Mouse (Mus musculus): Measurements from ENCODE around the gene Cdc37. TPM values are rescaled to one million over a fixed set of nuclear protein-coding genes. Genes with fewer than 3 reads are reported as not detected.

The Cdc37 gene
- total RNA-seq (2021) = 100 to 1,000 TPM; 128 to 131 TPM
- long read RNA-seq, experiment 1, full-length matches to known transcripts = 238 of 267 reads
- long read RNA-seq, experiment 1, partial matches to known transcripts = 17 of 267 reads
- long read RNA-seq, experiment 1, other reads (novel, unspliced or antisense) = 12 of 267 reads
- long read RNA-seq, experiment 2, full-length matches to known transcripts = 167 of 200 reads
- long read RNA-seq, experiment 2, partial matches to known transcripts = 16 of 200 reads
- long read RNA-seq, experiment 2, other reads (novel, unspliced or antisense) = 17 of 200 reads

DNA sequence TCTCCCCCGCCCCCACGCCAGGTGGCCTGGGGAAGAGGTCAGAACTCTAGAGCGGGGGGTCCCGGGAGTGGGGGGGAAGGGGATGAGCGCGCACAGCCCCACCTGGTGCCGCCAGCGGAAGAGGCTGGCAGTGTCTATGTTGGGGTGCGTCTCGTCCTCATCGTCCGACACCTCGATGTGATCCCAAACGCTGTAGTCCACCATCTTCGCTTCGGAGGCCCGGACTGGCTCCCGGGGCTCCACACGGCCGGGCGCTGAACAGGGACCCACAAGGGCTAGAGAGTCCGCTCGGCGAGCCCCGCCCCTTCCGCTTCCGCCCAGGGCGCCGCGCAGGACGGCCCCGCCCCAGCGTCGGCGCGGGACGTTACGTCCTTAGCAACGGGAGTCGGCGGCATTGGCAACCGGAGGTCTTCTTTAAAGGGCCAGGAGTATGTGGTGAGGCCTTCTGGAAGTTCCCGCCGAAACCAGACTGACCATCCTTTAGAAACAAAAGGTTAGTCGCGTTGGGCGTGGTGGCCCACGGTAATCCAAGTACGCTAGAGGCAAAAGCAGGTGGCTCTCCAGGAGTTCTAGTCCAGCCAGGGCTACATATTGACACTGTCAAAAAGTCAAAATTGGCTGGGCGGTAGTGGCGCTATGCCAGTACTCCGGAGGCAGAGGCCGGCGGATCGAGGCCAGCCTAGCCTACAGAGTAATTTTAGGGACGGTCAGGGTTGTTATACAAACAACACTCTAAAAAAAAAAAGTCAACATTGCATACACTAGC lies at the start of gene Cdc37:
TSS of gene Cdc37 (minus strand) at position 329 of the 766 bp plus-strand sequence.
- intact Hi-C loops (cut with DNase I) = loop anchor here (5.0 kb wide), 1 partner anchor 72 kb away; no protein-coding TSS in a partner anchor
- peak; percentile 93 to 94 for DNase-seq (ENCODE audit: low spot score in 2 of 2)

DNA sequence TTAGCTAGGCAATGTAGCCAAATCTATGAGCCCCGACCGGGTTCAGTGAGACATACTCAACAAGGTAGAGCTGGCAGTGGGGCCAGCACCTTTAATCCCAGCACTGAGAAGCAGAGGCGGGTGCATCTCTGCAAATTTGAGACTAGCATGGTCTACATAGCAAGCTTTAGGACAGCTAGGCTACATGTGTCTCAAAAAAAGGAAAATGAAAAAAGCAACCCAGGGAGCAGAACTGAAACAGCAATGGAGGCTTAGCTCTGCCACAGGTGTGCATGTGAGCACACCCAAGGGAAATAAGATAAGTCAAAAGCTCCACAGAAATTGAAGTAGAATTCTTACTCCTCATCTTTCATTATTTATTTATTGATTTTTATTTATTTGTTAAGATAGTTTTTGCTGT lies 49.2 kb upstream of the Cdc37 start:
- intact Hi-C loops (cut with DNase I) = loop anchor here (5.0 kb wide), 1 partner anchor 37 kb away; no protein-coding TSS in a partner anchor
- no peak for DNase-seq (ENCODE audit: low spot score in 2 of 2)

DNA sequence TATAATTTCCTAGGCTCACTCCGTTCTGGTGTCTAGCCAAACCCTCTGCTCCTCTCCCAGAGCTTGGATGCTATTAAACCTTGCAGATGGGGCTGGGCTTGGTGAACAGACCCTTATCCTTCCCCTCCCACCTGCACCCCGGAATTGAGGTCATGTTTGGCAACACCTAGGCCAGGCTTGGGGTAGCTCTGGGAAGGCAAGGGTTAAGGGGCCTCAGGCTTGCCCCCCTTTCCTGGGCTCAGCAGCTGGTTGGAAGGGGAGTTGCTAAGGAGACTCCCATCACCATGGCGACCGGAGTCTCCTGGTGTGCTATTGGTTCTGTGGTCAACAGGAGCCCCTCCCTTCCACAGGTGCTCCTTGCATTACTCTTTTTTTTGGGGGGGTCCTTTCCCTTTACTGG lies 48.2 kb upstream of the Cdc37 start:
- intact Hi-C loops (cut with DNase I) = loop anchor here (5.0 kb wide), 1 partner anchor 36 kb away; no protein-coding TSS in a partner anchor

DNA sequence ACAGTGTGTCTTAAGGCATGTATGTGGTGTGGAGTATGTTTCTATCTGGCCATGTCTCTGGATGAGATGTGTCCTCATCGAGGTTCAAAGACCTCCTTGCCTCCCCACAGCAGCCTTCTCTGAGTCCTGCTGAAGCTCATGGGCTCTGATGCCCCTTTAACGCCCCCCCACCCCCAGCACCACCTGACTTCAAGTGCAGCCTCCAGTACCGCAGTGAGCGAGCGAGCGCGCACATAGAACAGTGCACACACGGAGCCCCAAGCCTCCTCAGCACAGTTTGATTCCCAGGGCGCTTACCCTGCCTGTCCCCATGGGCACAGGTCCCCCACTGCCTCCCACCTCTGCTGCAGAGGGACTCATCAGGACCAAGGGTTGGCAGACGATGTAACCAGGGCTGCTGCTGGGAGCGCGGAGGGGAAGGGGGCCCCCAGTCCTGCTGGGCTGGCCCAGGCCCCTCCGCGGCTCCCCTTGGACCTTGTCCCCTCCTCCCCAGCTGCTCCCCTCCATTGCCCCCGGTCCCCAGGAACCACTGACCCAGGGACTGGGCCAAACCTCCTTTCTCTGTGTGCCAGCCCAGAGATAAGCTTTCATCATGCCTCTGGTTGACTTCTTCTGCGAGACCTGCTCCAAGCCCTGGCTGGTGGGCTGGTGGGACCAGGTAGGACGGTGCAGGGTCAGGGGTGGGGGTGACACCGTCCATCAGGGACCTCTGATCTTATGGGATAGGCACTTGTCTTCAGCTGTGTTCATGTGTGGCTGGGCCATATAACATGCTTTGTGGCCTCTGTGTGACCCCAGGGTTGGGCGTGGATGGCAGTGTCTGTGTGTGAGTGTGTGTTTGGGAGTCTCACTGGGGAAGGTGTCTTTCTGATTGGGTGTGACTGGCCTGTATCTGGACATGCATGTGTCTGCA lies 47.0 kb upstream of the Cdc37 start:
- peak; percentile 74 to 78 for DNase-seq (ENCODE audit: low spot score in 2 of 2)
- intact Hi-C loops (cut with DNase I) = loop anchor here (5.0 kb wide), 1 partner anchor 34 kb away; no protein-coding TSS in a partner anchor

More for the DNA sequence above, 48.2 kb upstream of the Cdc37 start:
- peak; percentile 80 to 92 for DNase-seq (ENCODE audit: low spot score in 2 of 2)

- DNase-seq (ENCODE audit: low spot score in 2 of 2) = peak; percentile 56 to 75
Measured at GRCm38 (mm10) chr9:21195736-21196505, 46.1 kb upstream of the Cdc37 start.

DNA sequence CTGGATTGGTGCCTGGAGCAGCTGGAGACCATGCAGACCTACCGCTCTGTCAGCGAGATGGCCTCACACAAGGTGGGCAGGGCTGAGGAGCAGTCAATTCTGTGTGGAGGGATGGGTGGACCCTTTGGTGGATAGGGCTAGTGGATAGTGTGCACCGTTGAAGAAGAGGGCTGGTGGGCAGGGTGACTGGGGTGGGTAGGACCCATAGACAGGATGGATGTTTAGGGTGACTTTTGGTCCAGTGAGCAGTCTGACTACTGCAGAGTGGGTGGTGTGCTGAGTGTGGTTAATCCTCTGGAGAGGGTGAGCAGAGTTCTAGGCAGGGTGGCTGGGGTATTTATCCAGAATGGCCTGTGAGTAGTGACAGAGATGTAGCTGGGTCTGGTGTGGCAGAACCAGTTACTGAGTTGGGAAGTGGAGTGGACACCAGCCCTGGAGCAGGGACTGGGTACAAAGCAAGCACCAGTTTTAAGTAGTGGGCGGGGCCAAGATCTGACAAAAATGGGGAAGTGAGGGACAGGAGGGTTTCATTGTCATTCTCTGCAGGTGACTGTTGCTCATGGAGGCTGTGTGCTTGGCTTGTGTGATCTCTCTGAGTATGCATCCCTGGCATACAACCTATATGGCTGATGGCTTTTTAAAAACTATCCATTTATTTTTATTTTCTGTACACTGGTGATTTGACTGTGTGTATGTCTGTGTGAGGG lies 45.2 kb upstream of the Cdc37 start:
- intact Hi-C loops (cut with DNase I) = loop anchor here (5.0 kb wide), 1 partner anchor 33 kb away; no protein-coding TSS in a partner anchor
- no peak for DNase-seq (ENCODE audit: low spot score in 2 of 2)

More at GRCm38 (mm10) chr9:21195736-21196505, 46.1 kb upstream of the Cdc37 start:
- intact Hi-C loops (cut with DNase I) = loop anchor here (5.0 kb wide), 1 partner anchor 34 kb away; no protein-coding TSS in a partner anchor

GRCm38 (mm10) chr9:21193786-21194185 lies 44.0 kb upstream of the Cdc37 start:
- intact Hi-C loops (cut with DNase I) = no loop called here
- no peak for DNase-seq (ENCODE audit: low spot score in 2 of 2)

GRCm38 (mm10) chr9:21190670-21191069 lies 40.9 kb upstream of the Cdc37 start:
- intact Hi-C loops (cut with DNase I) = no loop called here
- no peak for DNase-seq (ENCODE audit: low spot score in 2 of 2)

- intact Hi-C loops (cut with DNase I) = no loop called here
- DNase-seq (ENCODE audit: low spot score in 2 of 2) = peak in 1 of 2 experiments; percentile 48
Measured at GRCm38 (mm10) chr9:21189905-21190304, 40.1 kb upstream of the Cdc37 start.

GRCm38 (mm10) chr9:21185436-21185835 lies 35.7 kb upstream of the Cdc37 start:
- intact Hi-C loops (cut with DNase I) = no loop called here
- DNase-seq (ENCODE audit: low spot score in 2 of 2) = no peak

DNA sequence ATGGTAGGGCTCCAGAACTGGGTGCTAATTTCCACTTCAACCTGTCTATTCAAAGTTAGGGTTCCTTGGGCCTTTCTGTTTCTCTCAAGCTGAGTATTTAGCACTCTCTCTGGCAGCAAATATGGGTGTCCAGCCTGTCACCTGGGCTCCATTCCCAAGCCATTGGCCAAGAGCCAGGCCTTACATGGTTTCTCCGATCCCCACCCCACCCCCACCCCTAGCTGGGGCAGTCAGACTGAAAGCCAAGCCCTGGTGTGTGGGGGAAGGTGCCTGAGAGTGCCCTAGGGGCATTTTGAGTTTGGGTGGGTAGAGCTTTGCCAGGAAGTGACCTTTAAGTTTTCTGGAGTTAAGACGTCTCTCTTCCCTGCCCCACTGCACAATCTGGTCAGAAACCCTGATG lies 35.0 kb upstream of the Cdc37 start:
- DNase-seq (ENCODE audit: low spot score in 2 of 2) = no peak
- intact Hi-C loops (cut with DNase I) = no loop called here

DNA sequence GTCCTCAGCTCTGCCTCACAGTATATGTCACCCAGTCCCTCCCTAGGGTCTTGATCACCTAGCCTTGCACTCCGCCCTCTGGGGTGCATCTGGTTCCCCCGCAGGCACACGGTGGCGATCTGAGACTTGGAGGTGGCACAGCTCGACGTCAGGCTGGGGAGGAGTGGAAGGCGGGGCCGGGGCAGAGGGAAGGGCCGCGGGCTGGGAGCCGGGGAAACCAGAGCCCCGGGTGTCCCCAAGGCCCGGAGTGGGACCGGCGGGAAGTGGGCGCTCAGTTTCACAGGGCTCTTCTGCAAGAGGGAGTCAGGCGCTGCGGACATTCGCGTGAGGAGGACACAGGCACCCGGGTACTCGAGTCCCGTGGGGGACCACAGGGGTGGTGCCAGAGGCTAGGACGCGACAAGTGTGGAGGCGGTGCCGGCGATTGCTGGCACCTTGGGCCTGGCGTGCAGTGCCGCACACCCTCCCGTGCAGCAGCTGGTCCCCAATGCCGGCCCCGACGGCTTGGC lies 34.2 kb upstream of the Cdc37 start:
- DNase-seq (ENCODE audit: low spot score in 2 of 2) = no peak
- intact Hi-C loops (cut with DNase I) = no loop called here

- no peak for DNase-seq (ENCODE audit: low spot score in 2 of 2)
- intact Hi-C loops (cut with DNase I) = no loop called here
Measured at GRCm38 (mm10) chr9:21183421-21183820, 33.6 kb upstream of the Cdc37 start.

GRCm38 (mm10) chr9:21181421-21182220 lies 31.8 kb upstream of the Cdc37 start:
- intact Hi-C loops (cut with DNase I) = no loop called here
- no peak for DNase-seq (ENCODE audit: low spot score in 2 of 2)

DNA sequence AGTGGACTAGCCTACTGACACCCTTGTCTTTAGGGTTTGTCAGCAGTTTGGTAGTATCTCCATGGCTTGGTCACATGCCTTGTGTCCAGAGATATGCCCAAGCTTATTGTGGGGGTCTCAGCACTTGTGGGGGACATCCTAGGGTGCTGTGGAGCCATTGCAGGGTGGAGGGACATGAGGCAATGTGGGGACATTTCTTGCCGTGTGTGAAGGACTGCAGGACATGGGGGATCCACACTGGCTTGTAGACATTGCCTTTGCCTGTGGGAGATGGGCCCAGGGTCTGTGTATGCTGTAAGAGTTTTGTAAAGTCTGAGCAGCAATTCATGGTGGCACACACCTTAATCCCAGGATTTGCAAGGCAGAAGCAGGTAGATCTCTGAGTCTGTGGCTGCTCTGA lies 31.1 kb upstream of the Cdc37 start:
- intact Hi-C loops (cut with DNase I) = no loop called here
- no peak for DNase-seq (ENCODE audit: low spot score in 2 of 2)

GRCm38 (mm10) chr9:21180402-21180801 lies 30.6 kb upstream of the Cdc37 start:
- no peak for DNase-seq (ENCODE audit: low spot score in 2 of 2)
- intact Hi-C loops (cut with DNase I) = no loop called here

DNA sequence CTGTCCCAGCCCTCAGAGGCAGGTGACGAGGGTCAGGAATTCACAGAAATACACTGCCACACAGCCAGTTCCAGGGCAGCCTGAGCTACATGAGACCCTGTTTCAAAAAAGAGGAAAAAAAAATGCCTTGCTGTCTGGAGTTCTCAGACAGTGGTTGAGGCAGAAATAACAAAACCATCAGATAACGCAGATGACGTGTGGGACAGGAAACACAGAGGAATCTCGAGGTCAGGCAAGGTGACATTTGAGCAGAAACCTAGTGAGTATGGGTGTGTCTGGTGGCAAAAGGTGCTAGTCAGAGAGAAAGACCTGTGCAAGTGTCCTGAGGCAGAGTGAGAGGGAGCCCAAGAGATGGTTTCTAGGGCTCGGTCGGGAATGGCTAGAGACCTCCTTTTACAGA lies 22.6 kb upstream of the Cdc37 start:
- no peak for DNase-seq (ENCODE audit: low spot score in 2 of 2)
- intact Hi-C loops (cut with DNase I) = no loop called here
